Mouse (Mus musculus) neutrophil, adult 5-6 weeks (primary cell): ENCODE data around the gene Igfbp3. TPM values are rescaled to one million over a fixed set of nuclear protein-coding genes. Genes with fewer than 3 reads are reported as not detected.

Source experiments
- ATAC-seq: fragments of 151-379, 151-347 bp; 2 replicates; pipeline ENCODE4 v1.8.0; 2017; ENCODE audit warnings: mild to moderate bottlenecking, moderate TSS enrichment; ENCODE audit not compliant: insufficient number of reproducible peaks, poor library complexity, low FRiP score, severe bottlenecking; ENCODE audit errors: extremely low read depth
- total RNA-seq: library from RNA; stranded (forward); fragments of 200-1000 nt; gene quantifications from 2 replicates; pipeline ENCODE4 v1.2.3, GENCODE M21; 2017

The Igfbp3 gene
- total RNA-seq, 1 experiment from 2014 or later = not detected

GRCm38 (mm10) chr11:7213161-7213500 lies 592 bp downstream of the Igfbp3 start:
- no peak for ATAC-seq

GRCm38 (mm10) chr11:7212126-7212798 lies 1.5 kb downstream of the Igfbp3 start:
- no peak for ATAC-seq

DNA sequence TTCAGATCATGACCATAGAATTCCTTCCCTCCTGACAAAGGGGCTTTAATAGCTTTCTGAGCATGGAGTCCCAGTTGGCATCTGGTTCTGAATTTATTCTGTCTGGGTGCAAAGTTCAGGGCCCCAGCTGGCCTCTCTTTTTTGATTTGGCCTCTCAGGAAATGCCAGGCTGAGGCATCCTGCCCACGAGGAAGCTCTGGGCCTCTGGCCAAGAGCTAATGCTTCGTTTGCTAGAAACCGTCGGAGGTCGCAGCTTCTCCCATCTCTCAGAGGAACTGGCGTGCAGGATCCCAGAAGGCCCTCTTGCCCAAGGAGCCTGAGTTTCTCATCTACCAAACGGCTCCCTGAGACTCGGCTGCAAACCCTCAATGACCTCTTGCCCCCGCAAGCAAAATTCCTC lies 2.5 kb downstream of the Igfbp3 start:
- ATAC-seq = no peak

DNA sequence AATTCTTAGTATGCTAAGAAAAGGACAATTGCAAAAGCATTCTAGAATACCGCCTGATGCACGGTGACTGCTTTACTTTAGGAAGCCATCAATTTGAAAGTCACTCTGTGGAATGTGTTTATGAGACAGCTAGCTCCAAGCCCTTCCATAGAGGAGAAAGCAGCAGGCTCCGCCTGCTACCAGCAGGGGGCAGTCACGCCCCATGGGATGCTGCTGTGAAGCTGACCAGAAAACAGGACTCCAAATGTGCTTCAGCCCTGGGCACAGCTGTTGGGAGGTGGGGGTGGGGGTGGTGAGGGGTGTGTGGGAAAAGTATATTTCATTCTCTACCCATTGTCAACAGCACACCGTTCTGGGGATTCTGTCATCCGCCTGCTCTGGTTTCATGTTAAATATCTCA lies 3.4 kb downstream of the Igfbp3 start:
- no peak for ATAC-seq

- no peak for ATAC-seq
Measured at GRCm38 (mm10) chr11:7203846-7204245, 9.9 kb downstream of the Igfbp3 start.

DNA sequence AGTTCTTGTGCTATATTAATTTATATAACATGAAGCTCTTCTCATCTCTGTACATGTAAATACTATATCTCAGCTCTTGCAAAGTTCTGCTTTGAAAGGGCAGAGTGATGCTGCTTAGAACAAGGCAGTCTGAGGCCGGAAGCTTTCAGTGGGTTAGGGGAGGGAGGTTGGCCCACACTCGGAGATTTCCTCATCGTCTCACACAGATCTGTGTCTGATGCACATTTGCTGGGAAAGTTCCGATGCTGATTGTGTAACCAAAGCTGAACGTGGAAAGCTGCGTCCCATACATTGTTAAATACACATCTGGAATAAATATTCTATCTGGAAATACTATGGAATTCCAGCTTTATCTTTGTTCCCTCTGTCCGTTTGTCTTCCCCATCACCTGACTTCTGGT lies 11.5 kb downstream of the Igfbp3 start:
- ATAC-seq = no peak

GRCm38 (mm10) chr11:7200393-7200783 lies 13.3 kb downstream of the Igfbp3 start:
- no peak for ATAC-seq

DNA sequence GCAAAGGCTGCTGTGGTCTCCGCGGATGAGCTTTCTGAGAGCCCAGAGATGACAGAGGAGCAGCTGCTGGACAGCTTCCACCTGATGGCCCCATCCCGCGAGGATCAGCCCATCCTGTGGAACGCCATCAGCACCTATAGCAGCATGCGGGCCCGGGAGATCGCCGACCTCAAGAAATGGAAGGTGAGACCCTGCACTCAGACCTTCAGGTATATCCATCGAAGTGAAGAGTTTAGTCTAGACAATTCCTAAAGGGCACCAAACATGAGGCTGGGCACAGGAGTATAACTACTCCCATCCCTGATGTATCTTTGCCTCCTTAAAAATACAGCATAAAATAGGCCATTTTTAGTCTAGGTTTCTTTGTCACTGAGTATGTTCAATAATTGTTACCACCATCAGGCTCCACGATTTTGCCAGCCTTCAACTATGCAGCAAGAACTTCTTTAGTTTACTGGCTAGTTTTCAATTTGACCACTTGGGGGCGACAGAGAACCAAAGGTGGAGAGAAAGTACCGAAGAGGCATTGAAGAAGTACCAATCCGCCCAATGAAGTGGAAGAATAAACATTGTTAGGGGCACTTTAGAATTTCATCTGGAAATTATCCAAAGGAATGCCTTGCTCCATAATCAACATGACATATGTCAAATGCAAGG lies 13.9 kb downstream of the Igfbp3 start:
- no peak for ATAC-seq

DNA sequence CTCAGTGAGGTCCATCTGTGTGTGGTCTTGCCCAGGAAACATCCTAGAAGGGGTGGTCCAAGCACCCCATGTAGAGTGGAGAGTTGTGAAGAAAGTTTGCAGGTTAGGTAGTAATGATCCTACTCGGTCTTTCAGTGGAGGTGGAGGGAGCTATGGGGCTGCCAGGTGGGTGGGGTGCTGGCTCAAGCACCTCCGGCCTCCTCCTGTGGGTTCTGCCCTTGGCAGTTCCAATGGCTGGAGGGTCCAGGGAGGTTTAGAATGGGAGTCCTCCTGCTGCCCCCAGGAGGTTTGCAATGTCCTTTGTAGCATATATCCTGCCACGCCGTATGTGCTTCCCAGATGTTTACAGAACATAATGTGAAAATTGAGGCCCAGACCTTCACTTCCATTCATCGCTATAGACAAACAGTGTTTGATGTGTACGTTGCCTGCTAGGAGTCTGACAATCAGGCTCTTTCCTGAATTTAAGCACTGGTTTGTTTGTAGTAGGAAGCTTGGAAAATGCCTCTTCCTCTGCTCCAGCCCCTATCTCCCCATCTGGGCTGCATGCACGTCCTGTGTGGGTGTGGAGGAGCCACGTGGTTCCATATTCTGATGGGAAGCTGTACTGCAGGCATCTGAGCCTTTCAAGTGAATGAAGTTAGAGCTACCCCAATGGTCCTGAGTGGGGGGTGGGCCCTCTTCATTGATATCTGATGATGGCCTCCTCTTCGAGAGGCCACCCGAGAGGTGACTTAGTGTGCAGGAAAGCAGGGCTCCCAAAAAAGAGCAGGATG lies 15.1 kb downstream of the Igfbp3 start:
- ATAC-seq = no peak

- ATAC-seq = no peak
Measured at GRCm38 (mm10) chr11:7198006-7198405, 15.7 kb downstream of the Igfbp3 start.

DNA sequence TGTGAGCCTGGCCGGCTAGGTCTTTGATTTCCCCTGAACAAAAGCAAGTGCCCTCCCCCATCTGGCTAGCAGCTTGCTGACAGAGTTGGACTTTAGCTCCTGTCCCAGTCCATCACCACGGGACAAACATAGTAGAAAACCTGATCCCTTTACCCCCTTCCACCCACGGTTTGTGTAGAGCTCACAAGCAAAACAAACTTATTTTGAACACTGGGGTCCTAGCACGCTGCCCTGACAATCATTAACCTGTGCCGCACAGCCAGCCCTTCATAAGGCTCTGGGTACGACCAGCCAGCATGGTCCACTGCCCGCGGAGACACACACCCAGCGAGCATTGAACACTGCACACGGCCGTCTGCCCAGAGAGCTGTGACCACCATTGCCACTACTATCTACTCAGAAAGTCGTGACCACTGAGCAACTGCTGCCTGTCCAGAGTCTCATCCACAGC lies 16.2 kb downstream of the Igfbp3 start, which contains the start of gene Igfbp1:
Gene Igfbp1 (plus strand): TSS at position 292 of the 451 bp plus-strand sequence.
- ATAC-seq = no peak

DNA sequence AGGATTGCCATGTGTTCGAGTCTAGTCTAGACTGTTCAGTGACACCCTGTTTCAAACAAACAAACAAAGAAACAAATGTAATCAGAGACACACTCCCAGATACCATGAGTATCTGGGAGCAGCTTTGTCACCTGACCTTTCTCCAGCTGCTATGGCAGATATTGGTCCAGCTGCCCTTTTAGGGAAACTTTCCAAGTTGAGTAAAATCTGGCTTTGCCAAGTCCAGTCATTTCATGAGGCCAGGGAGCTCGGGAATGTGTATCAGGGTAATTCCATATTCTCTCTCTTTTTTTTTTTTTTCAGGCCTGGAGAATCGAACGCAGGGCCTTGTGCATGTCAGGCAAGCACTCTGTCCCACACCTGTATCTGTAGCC lies 18.4 kb downstream of the Igfbp3 start:
- no peak for ATAC-seq

DNA sequence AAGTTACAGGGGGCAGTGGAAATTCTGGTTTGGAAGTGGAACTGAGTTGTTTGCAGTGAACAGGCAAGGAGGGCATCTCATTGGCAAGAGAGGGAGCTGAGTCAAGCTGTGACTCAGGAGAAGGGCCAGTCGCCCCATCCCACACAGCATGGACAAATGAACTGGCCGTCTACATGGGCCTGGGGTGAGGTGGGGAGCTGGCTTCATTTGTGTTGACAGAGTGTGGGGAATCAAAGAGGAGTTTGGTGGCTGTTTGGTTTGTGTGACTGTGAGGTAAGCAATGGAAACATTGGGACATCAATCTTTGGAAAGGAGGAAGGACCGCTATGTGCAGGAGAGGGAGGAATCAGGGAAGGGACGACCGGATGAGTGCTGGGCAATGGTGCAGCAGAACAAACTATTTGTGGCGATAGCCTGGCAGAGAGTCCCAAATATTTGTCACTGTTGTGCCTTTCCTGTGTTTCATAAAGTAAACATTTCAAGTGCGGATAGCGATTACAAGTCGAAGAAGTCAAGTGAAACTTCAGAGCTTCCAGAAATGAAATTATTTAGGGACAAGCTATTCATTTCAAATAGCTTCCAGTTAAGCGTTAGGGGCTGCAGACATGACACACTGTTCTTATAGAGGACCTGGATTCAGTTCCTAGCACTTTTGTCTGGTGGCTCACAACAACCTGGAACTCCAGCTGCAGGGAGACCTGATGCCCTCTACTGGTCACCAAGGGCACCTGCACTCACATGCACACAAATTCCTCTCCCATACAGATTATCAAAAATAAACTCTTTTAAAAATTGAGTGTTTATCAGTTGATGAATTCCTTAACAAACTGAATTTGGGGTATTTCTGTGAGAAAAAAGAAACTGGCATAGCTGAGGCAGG lies 19.1 kb downstream of the Igfbp3 start:
- ATAC-seq = no peak

GRCm38 (mm10) chr11:7193134-7193533 lies 20.6 kb downstream of the Igfbp3 start:
- ATAC-seq = no peak

- no peak for ATAC-seq
Measured at GRCm38 (mm10) chr11:7192710-7193109, 21.0 kb downstream of the Igfbp3 start.

- ATAC-seq = no peak
Measured at GRCm38 (mm10) chr11:7188469-7188868, 25.3 kb downstream of the Igfbp3 start, which contains the start of gene Gm11985. Gene Gm11985 (minus strand): TSS chr11:7188569.

- ATAC-seq = no peak
Measured at GRCm38 (mm10) chr11:7187472-7187871, 26.3 kb downstream of the Igfbp3 start.

- ATAC-seq = no peak
Measured at GRCm38 (mm10) chr11:7184420-7184819, 29.3 kb downstream of the Igfbp3 start.

- no peak for ATAC-seq
Measured at GRCm38 (mm10) chr11:7182409-7183042, 31.2 kb downstream of the Igfbp3 start.
